26 mouse cellular contexts compared by ENCODE assay signal in genomic region chr5:98949784-98950183, GRCm38 (mm10).
"Had no signal": no experiment of that assay in that cellular context is flagged by ENCODE, and none has a peak within 500 bp of the region (broad histone marks: within the 10 kb centered on the region; RNA-seq: fewer than 3 reads in every experiment).

No protein-coding gene starts in this region.

- H3K36me3 ChIP-seq: heart, embryonic 13.5 days; heart, embryonic 15.5 days; hindbrain, embryonic 13.5 days; hindbrain, embryonic 15.5 days; kidney, embryonic 15.5 days; limb, embryonic 13.5 days; limb, embryonic 15.5 days; liver, embryonic 12.5 days had no signal

- H3K9ac ChIP-seq: heart, embryonic 13.5 days; heart, embryonic 15.5 days; hindbrain, embryonic 13.5 days; hindbrain, embryonic 15.5 days; kidney, embryonic 15.5 days; limb, embryonic 13.5 days; limb, embryonic 15.5 days; liver, embryonic 12.5 days; liver, embryonic 14.5 days had no signal

- DNase-seq: gastrocnemius, adult 2 months; gastrocnemius, postnatal 10 days; gastrocnemius, postnatal 25 days; heart, adult 18-20 months; heart, postnatal 14 days; heart, postnatal 36 days; kidney, adult 11 months; kidney, adult 2 months; kidney, adult 9 months; kidney, postnatal 14 days; kidney, postnatal 36 days; layer of hippocampus, adult 9-11 months; layer of hippocampus, postnatal 36 days had no signal

- H3K4me3 ChIP-seq: gastrocnemius, adult 2 months; heart, embryonic 13.5 days; heart, embryonic 15.5 days; hindbrain, embryonic 13.5 days; hindbrain, embryonic 15.5 days; kidney, embryonic 15.5 days; limb, embryonic 13.5 days; limb, embryonic 15.5 days; liver, embryonic 12.5 days had no signal

- ATAC-seq: hindbrain, postnatal 0 days; intestine, embryonic 16.5 days; liver, embryonic 12.5 days had no signal

- H3K4me1 ChIP-seq: heart, embryonic 15.5 days; hindbrain, embryonic 13.5 days; hindbrain, embryonic 15.5 days; limb, embryonic 15.5 days; liver, embryonic 12.5 days had no signal

- H3K4me2 ChIP-seq: heart, embryonic 11.5 days; heart, embryonic 13.5 days; heart, embryonic 15.5 days; hindbrain, embryonic 13.5 days; hindbrain, embryonic 15.5 days; kidney, embryonic 15.5 days; limb, embryonic 13.5 days; limb, embryonic 15.5 days; liver, embryonic 12.5 days had no signal

- H3K27ac ChIP-seq: gastrocnemius, adult 2 months; heart, embryonic 13.5 days; heart, embryonic 15.5 days; hindbrain, embryonic 13.5 days; hindbrain, embryonic 15.5 days; hindbrain, postnatal 0 days; kidney, embryonic 15.5 days; kidney, postnatal 0 days; limb, embryonic 13.5 days; limb, embryonic 15.5 days; liver, embryonic 12.5 days; liver, embryonic 14.5 days had no signal

- H3K27me3 ChIP-seq: heart, embryonic 13.5 days; heart, embryonic 15.5 days; hindbrain, embryonic 13.5 days; hindbrain, embryonic 15.5 days; kidney, embryonic 15.5 days; limb, embryonic 13.5 days; limb, embryonic 15.5 days; liver, embryonic 12.5 days had no signal

- H3K9me3 ChIP-seq: heart, embryonic 13.5 days; heart, embryonic 15.5 days; hindbrain, embryonic 13.5 days; hindbrain, embryonic 15.5 days; kidney, embryonic 15.5 days; limb, embryonic 13.5 days; limb, embryonic 15.5 days; liver, embryonic 12.5 days had no signal
